Mouse (Mus musculus) testis, adult 2 months (tissue): Measurements from ENCODE around the gene Josd2.
A peak's percentile ranks its signal among the peaks of the same experiment; 100 is the strongest.

Source experiments
- CTCF ChIP-seq: fragments of 200-500 bp; IDR thresholded peaks from 2 replicates; pipeline ENCODE4 v1.5.1; 2012; ENCODE audit warnings: low read depth, mild to moderate bottlenecking, inconsistent platforms, low read length, moderate library complexity; ENCODE audit not compliant: control insufficient read depth, insufficient read depth, insufficient replicate concordance
- POLR2A ChIP-seq: fragments of 200-500 bp; IDR thresholded peaks from 2 replicates; pipeline ENCODE4 v1.6.1; 2012; ENCODE audit warnings: low read depth, mild to moderate bottlenecking, inconsistent platforms, low read length, moderate library complexity; ENCODE audit not compliant: control insufficient read depth

DNA sequence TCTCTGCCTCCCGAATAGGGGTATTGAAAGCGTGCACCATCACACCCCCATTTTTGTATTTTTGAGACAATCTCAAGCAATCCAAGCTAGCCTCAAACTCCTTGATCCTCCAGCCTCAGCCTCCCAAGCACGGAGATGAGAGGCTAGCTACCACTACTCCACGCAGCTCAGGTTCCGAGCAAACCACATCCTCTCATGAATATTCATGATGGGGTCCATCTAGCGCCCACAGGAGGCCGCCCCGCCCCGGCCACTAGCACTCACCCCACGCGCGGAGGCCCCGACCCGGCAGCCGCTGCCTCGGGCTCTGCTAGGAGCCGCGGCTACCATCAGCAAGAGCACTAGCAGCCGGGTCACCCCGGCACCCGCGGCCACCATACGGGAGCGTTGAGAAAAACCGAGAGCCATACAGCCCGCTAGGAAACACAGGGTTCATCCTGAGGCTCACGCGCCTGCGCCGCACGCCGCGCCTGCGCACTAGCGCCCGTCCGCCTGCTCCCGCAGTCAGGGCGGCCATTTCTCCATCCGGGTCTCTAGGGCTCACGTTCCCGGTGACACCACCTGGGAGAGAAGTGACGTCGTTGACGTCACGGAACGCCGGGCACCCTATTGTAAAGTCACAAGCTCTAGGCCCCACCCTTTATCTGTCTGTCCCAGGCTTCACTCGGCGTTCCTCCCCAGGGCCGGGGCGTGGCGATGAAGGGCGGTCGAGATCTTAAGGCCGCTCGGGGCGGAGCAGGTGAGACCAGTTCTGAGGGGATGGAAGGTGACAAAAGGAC, 28.4 kb downstream of the Josd2 start, which contains the start of the genes Emc10 and Fam71e1:
- no peak for TF ChIP-seq CTCF
- peak; percentile 94 for TF ChIP-seq POLR2A
